Mouse (Mus musculus) testis, adult 2 months (tissue): Measurements from ENCODE around the gene Cysltr2. TPM values are rescaled to one million over a fixed set of nuclear protein-coding genes. Genes with fewer than 3 reads are reported as not detected.
A peak's percentile ranks its signal among the peaks of the same experiment; 100 is the strongest.

ENCODE experiments used
- H3K27ac ChIP-seq: fragments of 200-500 bp; 2 replicates; pipeline ENCODE4 v1.5.1; 2012; ENCODE audit warnings: low read depth, low read length; ENCODE audit not compliant: control insufficient read depth, insufficient read depth
- H3K27me3 ChIP-seq: fragments of 200-500 bp; 2 replicates; pipeline ENCODE4 v1.6.1; 2012; ENCODE audit warnings: mild to moderate bottlenecking, low read length, moderate library complexity; ENCODE audit not compliant: control insufficient read depth, insufficient read depth
- H3K36me3 ChIP-seq: fragments of 200-500 bp; 2 replicates; pipeline ENCODE4 v1.6.1; 2012; ENCODE audit warnings: mild to moderate bottlenecking, low read length; ENCODE audit not compliant: control insufficient read depth, insufficient read depth
- H3K4me1 ChIP-seq: fragments of 200-500 bp; 2 replicates; pipeline ENCODE4 v1.6.1; 2012; ENCODE audit warnings: low read length; ENCODE audit not compliant: control insufficient read depth, insufficient read depth
- H3K4me3 ChIP-seq: fragments of 200-500 bp; 2 replicates; pipeline ENCODE4 v1.5.1; 2012; ENCODE audit warnings: low read depth, mild to moderate bottlenecking, low read length, moderate library complexity, mixed read lengths; ENCODE audit not compliant: control insufficient read depth
- CTCF ChIP-seq: fragments of 200-500 bp; IDR thresholded peaks from 2 replicates; pipeline ENCODE4 v1.5.1; 2012; ENCODE audit warnings: low read depth, mild to moderate bottlenecking, inconsistent platforms, low read length, moderate library complexity; ENCODE audit not compliant: control insufficient read depth, insufficient read depth, insufficient replicate concordance
- POLR2A ChIP-seq: fragments of 200-500 bp; IDR thresholded peaks from 2 replicates; pipeline ENCODE4 v1.6.1; 2012; ENCODE audit warnings: low read depth, mild to moderate bottlenecking, inconsistent platforms, low read length, moderate library complexity; ENCODE audit not compliant: control insufficient read depth
- polyA plus RNA-seq: library from polyadenylated mRNA; depleted of rRNA; stranded (reverse); fragments of >200 nt; gene quantifications from 2 replicates; pipeline ENCODE4 v1.2.3, GENCODE M21; 2012; rRNA removed

The Cysltr2 gene
- polyA plus RNA-seq, 1 experiment = 0.40 TPM

- no peaks in the 10 kb centered on the region for H3K4me1 ChIP-seq
- no peaks in the 10 kb centered on the region for H3K27me3 ChIP-seq
- TF ChIP-seq CTCF (no peak), POLR2A (no peak)
- no peaks in the 10 kb centered on the region for H3K36me3 ChIP-seq
- no peak overlapping the region for H3K27ac ChIP-seq
- H3K4me3 ChIP-seq = no peak overlapping the region
Measured at GRCm38 (mm10) chr14:72986044-72986443, 62.9 kb downstream of the Cysltr2 start.

GRCm38 (mm10) chr14:72985113-72985512 lies 63.8 kb downstream of the Cysltr2 start:
- Histone ChIP-seq H3K4me1 (no peaks in the 10 kb centered on the region), H3K4me3 (no peak overlapping the region), H3K36me3 (no peaks in the 10 kb centered on the region), H3K27me3 (no peaks in the 10 kb centered on the region), H3K27ac (no peak overlapping the region)
- TF ChIP-seq CTCF = no peak
- no peak for TF ChIP-seq POLR2A

- Histone ChIP-seq H3K4me3 (no peak overlapping the region), H3K27ac (no peak overlapping the region), H3K4me1 (peaks cover 3% of the 10 kb centered on the region; the same call in 1 of the 2 replicates), H3K27me3 (no peaks in the 10 kb centered on the region), H3K36me3 (no peaks in the 10 kb centered on the region)
- TF ChIP-seq POLR2A (no peak), CTCF (peak; percentile 70; the same call in 1 of the 2 replicates)
Measured at GRCm38 (mm10) chr14:72983456-72983855, 65.5 kb downstream of the Cysltr2 start.

- Histone ChIP-seq H3K27me3 (no peaks in the 10 kb centered on the region), H3K27ac (no peak overlapping the region), H3K36me3 (no peaks in the 10 kb centered on the region), H3K4me1 (peaks cover 3% of the 10 kb centered on the region; the same call in 1 of the 2 replicates), H3K4me3 (no peak overlapping the region)
- no peak for TF ChIP-seq CTCF
- no peak for TF ChIP-seq POLR2A
Measured at GRCm38 (mm10) chr14:72982981-72983436, 65.9 kb downstream of the Cysltr2 start.

- H3K36me3 ChIP-seq = no peaks in the 10 kb centered on the region
- H3K4me3 ChIP-seq = no peak overlapping the region
- peaks cover 3% of the 10 kb centered on the region; the same call in 1 of the 2 replicates for H3K4me1 ChIP-seq
- H3K27ac ChIP-seq = no peak overlapping the region
- TF ChIP-seq CTCF (no peak), POLR2A (no peak)
- H3K27me3 ChIP-seq = no peaks in the 10 kb centered on the region
Measured at GRCm38 (mm10) chr14:72980761-72981160, 68.2 kb downstream of the Cysltr2 start.

- TF ChIP-seq POLR2A (no peak), CTCF (no peak)
- peaks cover 3% of the 10 kb centered on the region; the same call in 1 of the 2 replicates for H3K4me1 ChIP-seq
- no peaks in the 10 kb centered on the region for H3K36me3 ChIP-seq
- no peaks in the 10 kb centered on the region for H3K27me3 ChIP-seq
- H3K4me3 ChIP-seq = peak overlapping the region; percentile 27
- H3K27ac ChIP-seq = no peak overlapping the region
Measured at GRCm38 (mm10) chr14:72980106-72980505, 68.8 kb downstream of the Cysltr2 start.

- TF ChIP-seq POLR2A (no peak), CTCF (no peak)
- no peak overlapping the region for H3K4me3 ChIP-seq
- H3K27me3 ChIP-seq = no peaks in the 10 kb centered on the region
- no peak overlapping the region for H3K27ac ChIP-seq
- no peaks in the 10 kb centered on the region for H3K36me3 ChIP-seq
- H3K4me1 ChIP-seq = peaks cover 3% of the 10 kb centered on the region; the same call in 1 of the 2 replicates
Measured at GRCm38 (mm10) chr14:72976111-72976510, 72.8 kb downstream of the Cysltr2 start.

Other genes with a start within 250 kb of the Cysltr2 start
- gene Rcbtb2, start 73.9 kb upstream of the Cysltr2 start, polyA plus RNA-seq = 48.4 and 50.8 TPM in 2 replicates
- gene Lpar6, start 188.8 kb upstream of the Cysltr2 start, polyA plus RNA-seq = 0.29 and 0.30 TPM in 2 replicates